ENCODE assay signal across 8 mouse cellular contexts in genomic region chr2:83724827-83725730, GRCm38 (mm10). TPM values are rescaled to one million over a fixed set of nuclear protein-coding genes. Genes with fewer than 3 reads are reported as not detected.
DNase-seq lines count a peak whose midpoint lies in the region; ATAC-seq and TF ChIP-seq lines count a peak whose summit lies in the region.

No protein-coding gene starts in this region.

- no peak for TF ChIP-seq POLR2A in thymus, adult 2 months (IDR thresholded peaks at IDR 0.05; ENCODE audit: control insufficient read depth, extremely low read depth, insufficient read depth, low read length, poor library complexity)

- H3K4me3 ChIP-seq in liver, embryonic 16.5 days (ENCODE audit: low read depth, low read length), result peak overlapping the region; percentile 68
- H3K4me3 ChIP-seq in neural tube, embryonic 12.5 days, result peak overlapping the region; percentile 85
- peak overlapping the region; percentile 98 for H3K4me3 ChIP-seq in thymus, adult 2 months (ENCODE audit: control insufficient read depth, insufficient read depth, low read length)

- 5% methylated on average over 43 of the region's 44 CpGs for WGBS in liver, embryonic 16.5 days (ENCODE audit: insufficient replicate concordance)
- 4% methylated on average over 44 of the region's 44 CpGs for WGBS in neural tube, embryonic 12.5 days
- 11% methylated on average over 44 of the region's 44 CpGs for WGBS in thymus, adult 2 months

- H3K4me2 ChIP-seq in liver, embryonic 16.5 days (ENCODE audit: low read depth, low read length), result peak overlapping the region; percentile 65
- H3K4me2 ChIP-seq in neural tube, embryonic 12.5 days (replicated peaks), result peak overlapping the region; percentile 80

- H3K4me1 ChIP-seq in liver, embryonic 16.5 days (ENCODE audit: control insufficient read depth, low read depth, low read length), result no peaks in the 10 kb centered on the region; the same call in 1 of the 2 replicates
- peaks cover 14% of the 10 kb centered on the region; the same call in 1 of the 2 replicates for H3K4me1 ChIP-seq in neural tube, embryonic 12.5 days
- peaks cover 2% of the 10 kb centered on the region for H3K4me1 ChIP-seq in thymus, adult 2 months (replicated peaks; ENCODE audit: control insufficient read depth, insufficient read depth, low read length)

- ATAC-seq in liver, embryonic 16.5 days (ENCODE audit: low read depth), result peak; percentile 41; the same call in 1 of the 2 replicates
- peak; percentile 79 for ATAC-seq in neural tube, embryonic 12.5 days (ENCODE audit: low FRiP score, low read depth)

- H3K9ac ChIP-seq in liver, embryonic 16.5 days (ENCODE audit: low read depth, low read length), result peak overlapping the region; percentile 72
- H3K9ac ChIP-seq in neural tube, embryonic 12.5 days, result peak overlapping the region; percentile 80

- H3K27ac ChIP-seq in liver, embryonic 16.5 days (ENCODE audit: low read length), result peak overlapping the region; percentile 85
- H3K27ac ChIP-seq in neural tube, embryonic 12.5 days, result peak overlapping the region; percentile 82; the same call in 1 of the 2 replicates
- H3K27ac ChIP-seq in thymus, adult 2 months (ENCODE audit: control insufficient read depth, insufficient read depth, low read length), result no peak overlapping the region

- peaks cover 15% of the 10 kb centered on the region for H3K27me3 ChIP-seq in liver, embryonic 16.5 days (ENCODE audit: control insufficient read depth, insufficient read depth, low read depth, low read length)
- no peaks in the 10 kb centered on the region for H3K27me3 ChIP-seq in neural tube, embryonic 12.5 days (replicated peaks)
- H3K27me3 ChIP-seq in thymus, adult 2 months (ENCODE audit: control insufficient read depth, insufficient read depth, low read length), result no peaks in the 10 kb centered on the region

- peak; percentile 39 to 67 for DNase-seq in urinary bladder, adult 18-20 months (ENCODE audit: low spot score in 2 of 2)
- no peak for DNase-seq in urinary bladder, postnatal 10 days (ENCODE audit: low spot score)
- peak; percentile 78 for DNase-seq in embryo, embryonic 10.5 days (ENCODE audit: low spot score)
- peak; percentile 62 to 79 for DNase-seq in heart, adult 18-20 months
- peak; percentile 77 for DNase-seq in kidney, adult 18-20 months
- DNase-seq in thymus, adult 2 months, result peak; percentile 65

- H3K36me3 ChIP-seq in liver, embryonic 16.5 days (ENCODE audit: control insufficient read depth, insufficient read depth), result no peaks in the 10 kb centered on the region
- H3K36me3 ChIP-seq in neural tube, embryonic 12.5 days, result no peaks in the 10 kb centered on the region
- H3K36me3 ChIP-seq in thymus, adult 2 months (ENCODE audit: control insufficient read depth, insufficient read depth, low read length), result no peaks in the 10 kb centered on the region

- TF ChIP-seq CTCF in thymus, adult 2 months (IDR thresholded peaks at IDR 0.05; ENCODE audit: borderline replicate concordance, control insufficient read depth, extremely low read depth, insufficient read depth, low read length, poor library complexity), result no peak

- no peaks in the 10 kb centered on the region for H3K9me3 ChIP-seq in liver, embryonic 16.5 days (replicated peaks; ENCODE audit: control insufficient read depth, low read length)
- no peaks in the 10 kb centered on the region for H3K9me3 ChIP-seq in neural tube, embryonic 12.5 days

RNA-seq across cellular contexts. Expression of gene Itgav, which starts 0.9 kb away (rescaled TPM):
- 10 to 100 TPM; 39.0 to 41.1 TPM for total RNA-seq in heart, adult 18-20 months (2021)
- polyA plus RNA-seq in liver, embryonic 16.5 days (2015; fragmentation: Nextera tagmentation; extraction: Ambion mirVana), result 15.0 and 15.7 TPM in 2 replicates
- polyA plus RNA-seq in neural tube, embryonic 12.5 days (2016; fragmentation: Nextera tagmentation; extraction: Ambion mirVana), result 46.0 and 47.1 TPM in 2 replicates
- polyA plus RNA-seq in thymus, adult 2 months (2012; rRNA removed), result 25.9 and 70.5 TPM in 2 replicates
